Mouse (Mus musculus): ENCODE measurements around the gene Nfil3. TPM values are rescaled to one million over a fixed set of nuclear protein-coding genes. Genes with fewer than 3 reads are reported as not detected.
A peak's percentile ranks its signal among the peaks of the same experiment; 100 is the strongest.

The Nfil3 gene
- polyA plus RNA-seq, 1 experiment from 2014 or later, result 6.5 TPM

- H3K79me2 ChIP-seq (ENCODE audit: inconsistent target), result no peaks in the 10 kb centered on the region
- H3K36me3 ChIP-seq (ENCODE audit: inconsistent target), result no peaks in the 10 kb centered on the region
- WGBS (ENCODE audit: missing documents), result 89% methylated on average over 7 of the region's 7 CpGs
Measured at GRCm38 (mm10) chr13:52940956-52941355, 39.9 kb downstream of the Nfil3 start.

GRCm38 (mm10) chr13:52930582-52930981 lies 50.3 kb downstream of the Nfil3 start:
- Histone ChIP-seq H3K79me2 (ENCODE audit: inconsistent target) (peaks cover 36% of the 10 kb centered on the region), H3K27ac (no peak overlapping the region), H3K4me3 (ENCODE audit: inconsistent target) (no peak overlapping the region), H3K36me3 (ENCODE audit: inconsistent target) (no peaks in the 10 kb centered on the region)
- 87% methylated on average over 10 of the region's 10 CpGs for WGBS (ENCODE audit: missing documents)

More at GRCm38 (mm10) chr13:52940956-52941355, 39.9 kb downstream of the Nfil3 start:
- Histone ChIP-seq H3K4me3 (ENCODE audit: inconsistent target) (no peak overlapping the region), H3K27ac (no peak overlapping the region)

GRCm38 (mm10) chr13:52929209-52930171 lies 51.4 kb downstream of the Nfil3 start, which contains the start of gene Auh:
TSS of gene Auh (minus strand) at chr13:52929681.
- no peak within 1 kb of the TSS for H3K27ac ChIP-seq
- no peaks in the 10 kb centered on the region for H3K36me3 ChIP-seq (ENCODE audit: inconsistent target)
- WGBS (ENCODE audit: missing documents), result under 1% methylated on average over 56 of the region's 63 CpGs
- peaks cover 47% of the 10 kb centered on the region for H3K79me2 ChIP-seq (ENCODE audit: inconsistent target)
- peak within 1 kb of the TSS; percentile 68 for H3K4me3 ChIP-seq (ENCODE audit: inconsistent target)

- no peaks in the 10 kb centered on the region for H3K36me3 ChIP-seq (ENCODE audit: inconsistent target)
- peaks cover 58% of the 10 kb centered on the region for H3K79me2 ChIP-seq (ENCODE audit: inconsistent target)
- 67% methylated on average over 9 of the region's 9 CpGs for WGBS (ENCODE audit: missing documents)
- H3K4me3 ChIP-seq (ENCODE audit: inconsistent target), result peak overlapping the region; percentile 68
- no peak overlapping the region for H3K27ac ChIP-seq
Measured at GRCm38 (mm10) chr13:52928392-52928791, 52.5 kb downstream of the Nfil3 start.

- WGBS (ENCODE audit: missing documents), result 99% methylated on average over 5 of the region's 5 CpGs
Measured at GRCm38 (mm10) chr13:52924457-52924856, 56.4 kb downstream of the Nfil3 start.

GRCm38 (mm10) chr13:52921966-52922365 lies 58.9 kb downstream of the Nfil3 start:
- peaks cover 79% of the 10 kb centered on the region for H3K79me2 ChIP-seq (ENCODE audit: inconsistent target)
- 78% methylated on average over 8 of the region's 8 CpGs for WGBS (ENCODE audit: missing documents)
- no peak overlapping the region for H3K4me3 ChIP-seq (ENCODE audit: inconsistent target)
- no peaks in the 10 kb centered on the region; the same call in 1 of the 2 replicates for H3K36me3 ChIP-seq (ENCODE audit: inconsistent target)
- H3K27ac ChIP-seq, result no peak overlapping the region

More at GRCm38 (mm10) chr13:52924457-52924856, 56.4 kb downstream of the Nfil3 start:
- H3K27ac ChIP-seq, result no peak overlapping the region
- H3K79me2 ChIP-seq (ENCODE audit: inconsistent target), result peaks cover 97% of the 10 kb centered on the region
- H3K4me3 ChIP-seq (ENCODE audit: inconsistent target), result no peak overlapping the region
- H3K36me3 ChIP-seq (ENCODE audit: inconsistent target), result no peaks in the 10 kb centered on the region

GRCm38 (mm10) chr13:52921065-52921825 lies 59.6 kb downstream of the Nfil3 start:
- WGBS (ENCODE audit: missing documents), result 90% methylated on average over 7 of the region's 7 CpGs

GRCm38 (mm10) chr13:52919790-52920352 lies 61.0 kb downstream of the Nfil3 start:
- no peaks in the 10 kb centered on the region; the same call in 1 of the 2 replicates for H3K36me3 ChIP-seq (ENCODE audit: inconsistent target)
- no peak overlapping the region for H3K27ac ChIP-seq
- H3K79me2 ChIP-seq (ENCODE audit: inconsistent target), result peaks cover 58% of the 10 kb centered on the region
- WGBS (ENCODE audit: missing documents), result 94% methylated on average over 10 of the region's 10 CpGs
- H3K4me3 ChIP-seq (ENCODE audit: inconsistent target), result no peak overlapping the region

More at GRCm38 (mm10) chr13:52921065-52921825, 59.6 kb downstream of the Nfil3 start:
- Histone ChIP-seq H3K36me3 (ENCODE audit: inconsistent target) (no peaks in the 10 kb centered on the region; the same call in 1 of the 2 replicates), H3K79me2 (ENCODE audit: inconsistent target) (peaks cover 72% of the 10 kb centered on the region), H3K4me3 (ENCODE audit: inconsistent target) (no peak overlapping the region), H3K27ac (no peak overlapping the region)

- H3K79me2 ChIP-seq (ENCODE audit: inconsistent target), result peaks cover 43% of the 10 kb centered on the region
- 94% methylated on average over 5 of the region's 5 CpGs for WGBS (ENCODE audit: missing documents)
- H3K4me3 ChIP-seq (ENCODE audit: inconsistent target), result no peak overlapping the region
- H3K27ac ChIP-seq, result no peak overlapping the region
- no peaks in the 10 kb centered on the region; the same call in 1 of the 2 replicates for H3K36me3 ChIP-seq (ENCODE audit: inconsistent target)
Measured at GRCm38 (mm10) chr13:52918333-52918732, 62.5 kb downstream of the Nfil3 start.

Other genes with a start within 250 kb of the Nfil3 start
- gene Auh, start 51.4 kb downstream of the Nfil3 start, polyA plus RNA-seq (2018), result 16.2 to 24.3 TPM (median 22.7 TPM) in 3 replicates